Mouse (Mus musculus): ENCODE data around the gene Olfr685.

Gene Olfr685

GRCm38 (mm10) chr7:105185912-105186311 is at the start of gene Olfr685:
Gene Olfr685, minus strand, starts transcription at chr7:105186012.
- DNase-seq, result no peak

GRCm38 (mm10) chr7:105229386-105229785 is 43.6 kb upstream of the Olfr685 start:
- DNase-seq, result no peak

GRCm38 (mm10) chr7:105228138-105228537 is 42.3 kb upstream of the Olfr685 start:
- DNase-seq, result no peak

GRCm38 (mm10) chr7:105226703-105227102 is 40.9 kb upstream of the Olfr685 start:
- DNase-seq, result no peak

- no peak for DNase-seq
Measured at GRCm38 (mm10) chr7:105226072-105226471, 40.3 kb upstream of the Olfr685 start.

- DNase-seq, result no peak
Measured at GRCm38 (mm10) chr7:105218281-105218680, 32.5 kb upstream of the Olfr685 start.

GRCm38 (mm10) chr7:105214761-105215160 is 28.9 kb upstream of the Olfr685 start:
- DNase-seq, result no peak

GRCm38 (mm10) chr7:105207385-105207784 is 21.6 kb upstream of the Olfr685 start, which contains the start of gene Olfr686:
Gene Olfr686, minus strand, starts transcription at chr7:105207485.
- DNase-seq, result no peak

- no peak for DNase-seq
Measured at GRCm38 (mm10) chr7:105170773-105171172, 15.0 kb downstream of the Olfr685 start.

GRCm38 (mm10) chr7:105163553-105163952 is 22.3 kb downstream of the Olfr685 start, which contains the start of gene Olfr684:
Gene Olfr684, minus strand, starts transcription at chr7:105163653.
- no peak for DNase-seq

GRCm38 (mm10) chr7:105146912-105147311 is 38.9 kb downstream of the Olfr685 start, which contains the start of gene Olfr683:
Gene Olfr683, minus strand, starts transcription at chr7:105147012.
- DNase-seq, result no peak

- DNase-seq, result no peak
Measured at GRCm38 (mm10) chr7:105141275-105141674, 44.5 kb downstream of the Olfr685 start.

Data from thymus, postnatal 25 days (tissue).